Mouse (Mus musculus) CD8-positive naive resting alpha-beta T cell, adult 2 months (primary cell): Measurements from ENCODE around the gene P3h2.

Experiments
- DNase-seq, 2 experiments: peaks; one replicate each; pipeline ENCODE4 v3.0.0; 2022; ENCODE audit warnings: low read depth in 2 of 2, low spot score in 2 of 2

The P3h2 gene

DNA sequence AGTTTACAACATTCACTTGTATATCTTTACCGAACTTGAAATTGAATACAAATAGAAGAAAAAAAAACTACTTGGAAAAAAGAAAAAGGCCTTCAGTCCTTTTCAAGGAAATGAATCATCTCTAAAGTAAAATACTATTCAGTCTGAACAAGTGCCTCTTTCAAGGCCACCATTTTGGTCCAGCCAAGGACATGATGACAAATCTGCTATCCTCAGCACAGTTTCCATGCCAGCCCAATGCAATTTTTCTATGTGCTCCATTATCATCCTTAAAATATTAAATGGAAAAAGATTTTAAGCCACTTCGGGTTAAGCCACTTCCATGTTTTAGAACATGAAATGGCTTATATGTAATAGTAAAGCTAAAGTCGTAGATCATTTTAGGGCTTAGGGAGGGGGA lies 35.2 kb downstream of the P3h2 start:
- DNase-seq: no peak

DNA sequence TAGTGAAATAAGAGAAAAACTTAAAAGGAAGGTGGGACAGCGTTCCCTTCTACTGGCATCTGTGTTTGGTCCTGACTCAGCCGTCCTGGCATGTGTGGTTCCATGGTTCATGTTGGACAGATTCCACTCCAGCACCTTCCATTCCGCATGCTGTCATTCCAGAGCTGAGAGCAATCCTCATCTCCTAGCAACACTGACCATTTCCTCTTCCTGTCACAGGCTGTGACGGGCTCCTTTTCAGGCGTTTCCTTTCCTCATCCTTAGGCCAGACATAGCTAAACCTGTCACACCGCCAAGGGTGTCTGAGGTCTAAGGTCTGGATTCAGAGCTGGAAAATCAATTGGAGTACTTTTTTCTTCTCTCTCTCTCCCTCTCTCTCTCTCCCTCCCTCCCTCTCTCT lies 40.5 kb downstream of the P3h2 start:
- no peak for DNase-seq

DNA sequence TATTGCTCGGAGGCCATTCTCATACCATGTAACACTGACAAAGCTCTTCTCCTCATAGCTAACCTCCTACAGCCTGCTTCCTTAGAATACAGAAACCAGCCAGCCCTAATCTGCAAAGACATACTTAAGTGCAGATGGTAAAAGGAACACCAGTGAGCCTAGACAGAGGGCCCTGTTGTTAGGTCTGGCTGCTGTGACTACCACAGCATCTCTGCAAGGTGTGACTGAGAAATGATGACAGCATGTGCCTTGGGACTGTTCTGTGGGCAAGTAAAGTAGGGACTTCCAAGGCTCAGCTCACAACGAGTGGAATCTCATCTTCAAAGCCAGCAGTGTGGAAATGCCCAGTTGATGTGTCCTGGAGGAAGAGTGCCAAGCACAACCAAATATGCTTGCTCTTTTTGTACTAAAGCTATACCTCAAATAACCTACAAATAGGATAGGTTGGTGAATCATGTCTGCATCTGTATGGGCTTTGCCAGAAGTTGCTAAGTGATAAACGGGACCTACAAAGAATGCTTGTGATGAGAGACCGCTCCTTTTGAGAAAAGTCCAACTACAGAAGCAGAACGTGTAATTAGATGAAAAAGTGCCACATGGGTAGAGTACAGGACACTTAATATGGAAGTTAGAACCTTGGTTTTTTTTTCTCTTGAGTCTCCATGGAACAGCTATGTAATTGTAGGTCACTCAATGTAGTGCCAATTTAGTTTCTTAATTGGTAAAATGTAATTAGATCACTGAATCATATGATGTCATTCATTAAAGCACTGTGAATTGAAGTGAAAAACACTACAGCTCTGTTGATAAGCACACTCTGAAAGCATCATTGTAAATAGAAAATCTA lies 45.1 kb downstream of the P3h2 start:
- no peak for DNase-seq

DNA sequence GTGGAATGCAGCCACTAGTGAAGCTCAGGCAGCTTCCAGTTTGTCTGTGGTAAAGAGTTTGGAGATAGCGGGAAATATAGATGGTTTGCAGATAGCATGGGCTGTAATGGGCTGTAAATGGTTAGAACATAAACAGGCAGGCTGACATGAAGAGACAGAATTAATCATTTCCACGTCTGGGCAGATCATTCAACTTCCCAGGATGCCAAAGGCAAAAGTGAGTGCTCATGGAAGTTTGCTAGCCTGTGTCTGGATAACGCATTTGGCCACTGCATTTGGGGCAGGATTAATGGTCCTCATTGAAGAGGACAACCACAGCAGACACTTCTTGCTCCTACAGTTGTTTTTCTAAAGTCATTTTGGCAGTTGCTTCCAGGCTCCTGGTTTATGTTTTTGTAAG lies 52.0 kb downstream of the P3h2 start:
- DNase-seq: no peak

DNA sequence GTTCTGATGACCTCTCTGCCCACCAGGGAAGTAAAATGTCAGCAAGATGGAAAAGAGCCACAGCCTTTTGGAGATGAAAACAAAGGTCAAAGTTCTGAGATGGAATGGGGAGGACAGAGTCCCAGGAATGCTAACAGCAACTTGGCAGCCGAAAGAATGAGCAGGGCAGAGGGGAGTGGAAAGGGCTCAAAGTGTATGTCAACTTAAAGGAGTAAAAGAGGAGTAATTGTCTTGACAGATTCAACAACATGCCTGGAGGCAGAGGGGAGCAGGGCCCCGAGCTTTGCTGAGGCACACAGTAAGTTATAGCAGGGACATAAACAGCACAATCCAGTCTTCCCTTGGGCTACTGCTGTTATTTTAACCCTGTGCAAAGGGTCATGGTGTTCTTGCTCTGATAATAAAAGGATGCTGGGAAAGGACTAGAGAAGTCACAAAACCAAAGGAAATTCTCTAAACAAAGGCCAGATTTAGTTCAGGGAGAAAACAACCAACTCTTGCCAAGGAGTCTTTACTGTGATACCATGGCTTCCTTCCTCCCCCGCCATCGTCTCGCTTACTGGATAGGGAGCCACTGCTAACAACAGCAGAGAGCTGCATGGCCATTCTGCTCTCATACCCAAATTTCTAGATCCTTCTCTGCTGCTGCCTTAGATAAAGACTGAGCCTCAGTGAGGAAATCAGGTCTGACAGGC lies 56.0 kb downstream of the P3h2 start:
- DNase-seq: no peak

DNA sequence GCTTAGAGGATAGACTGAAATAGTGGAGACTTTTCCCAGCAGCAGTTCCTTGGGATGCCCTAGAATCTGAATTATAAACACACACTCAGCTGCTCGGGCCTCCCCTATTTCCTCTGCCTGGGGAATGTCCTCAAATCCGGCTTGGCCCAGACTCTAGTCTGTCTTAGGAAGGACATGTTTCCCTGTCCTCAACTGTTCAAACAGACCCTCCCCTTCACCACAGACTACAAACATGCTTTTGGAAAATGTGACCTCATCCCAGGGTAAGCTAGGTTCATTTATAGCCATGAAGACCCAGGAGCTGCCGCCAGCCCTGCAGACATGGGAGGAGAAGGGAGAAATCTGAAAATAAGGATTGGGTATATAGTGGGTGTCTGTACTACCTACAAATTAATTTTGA lies 57.7 kb downstream of the P3h2 start:
- DNase-seq: no peak

DNA sequence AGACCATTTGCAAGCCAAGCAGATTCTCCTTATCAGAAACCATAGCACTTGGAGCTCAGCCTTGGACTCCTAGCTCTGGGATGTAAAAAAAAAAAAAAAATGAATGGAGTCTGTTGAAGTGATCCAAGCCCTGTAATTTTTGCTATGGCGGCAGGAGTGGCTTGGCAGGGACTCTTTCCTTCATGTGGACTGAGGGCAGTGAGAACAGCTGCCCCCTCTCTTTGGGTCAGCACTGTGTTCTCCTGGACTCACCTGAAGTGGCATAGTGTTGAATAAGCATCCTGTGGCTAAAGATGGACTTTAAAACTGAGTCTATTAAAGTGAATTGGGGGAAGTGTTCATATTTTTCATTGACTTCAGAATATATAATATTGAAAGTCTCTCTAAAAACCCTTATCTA lies 58.2 kb downstream of the P3h2 start:
- no peak for DNase-seq

DNA sequence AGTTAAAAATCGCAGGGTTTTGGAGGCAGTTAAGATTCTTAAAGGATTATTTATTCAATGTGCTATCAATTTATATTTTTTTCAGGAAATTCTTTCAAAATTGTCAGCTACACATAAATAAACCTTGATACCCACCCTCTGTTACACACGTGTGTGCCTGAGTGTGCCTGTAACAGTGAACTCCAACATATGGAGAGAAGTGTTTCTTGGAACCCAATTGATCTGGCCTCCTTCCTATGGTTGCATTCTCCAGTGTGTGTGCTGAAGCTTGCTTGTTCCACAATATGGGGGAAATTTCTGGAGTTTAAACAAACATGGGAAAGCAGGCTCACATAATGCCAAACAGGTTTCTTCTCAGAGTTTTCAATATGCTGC lies 63.7 kb downstream of the P3h2 start:
- no peak for DNase-seq

DNA sequence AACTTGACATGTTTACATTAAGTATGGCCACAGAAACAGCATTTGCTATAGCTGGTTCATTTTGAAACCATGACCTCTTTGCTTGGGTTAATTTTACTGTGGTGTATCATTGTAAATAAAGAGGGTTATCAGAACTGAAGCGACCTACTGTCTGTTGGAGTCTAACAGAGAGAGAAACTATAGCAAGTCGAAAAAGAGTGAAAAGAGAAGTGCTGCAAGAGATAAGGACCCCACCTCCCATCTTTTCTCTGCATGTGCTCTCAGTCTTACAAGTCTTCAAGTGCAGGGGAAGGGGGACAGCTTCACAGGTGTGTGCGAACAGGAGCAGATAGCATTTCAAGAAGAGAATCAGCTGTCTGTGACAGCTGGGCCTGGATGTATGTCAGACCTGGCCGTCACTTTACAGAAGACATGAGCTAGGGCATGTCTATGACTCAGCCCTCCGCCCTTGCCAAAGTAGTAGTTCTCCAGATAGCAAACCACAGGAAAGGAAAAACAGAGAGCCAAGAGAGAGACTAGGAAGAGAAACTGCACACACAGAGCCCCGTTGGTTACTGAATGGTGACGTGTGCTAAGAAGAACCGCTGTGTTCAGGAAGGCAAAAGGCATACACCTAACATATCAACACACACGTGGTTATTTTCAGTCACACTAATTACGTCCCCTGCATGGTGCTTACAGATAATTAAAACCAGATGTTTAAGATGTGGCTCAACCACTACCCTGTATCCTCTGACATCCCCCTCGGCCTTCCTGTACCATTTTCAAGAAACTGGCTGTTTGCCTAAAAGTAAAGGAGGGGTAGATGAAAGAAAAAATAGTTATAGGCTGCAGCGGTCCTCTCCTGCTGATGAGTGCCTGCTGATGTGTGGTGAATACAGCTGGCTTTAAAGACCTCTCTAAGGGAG lies 64.3 kb downstream of the P3h2 start:
- DNase-seq: no peak

DNA sequence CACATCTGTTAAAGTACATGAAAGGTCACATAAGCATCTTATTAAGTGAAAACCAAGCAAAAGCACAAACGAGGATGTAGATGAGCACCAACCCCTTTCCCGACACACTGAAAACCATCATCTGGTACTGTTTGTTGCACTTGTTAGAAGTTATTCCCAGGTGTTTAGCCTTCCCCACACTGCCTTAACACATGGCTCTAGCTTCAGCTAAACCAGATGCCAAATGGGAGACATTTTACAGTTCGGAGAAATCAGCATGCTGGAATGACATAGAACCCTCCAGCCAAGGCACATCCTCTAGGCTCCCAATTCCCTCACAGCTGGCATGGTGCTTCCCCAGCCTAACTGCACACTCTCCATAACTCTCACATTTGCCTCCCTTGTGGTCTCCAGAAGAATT lies 66.3 kb downstream of the P3h2 start:
- DNase-seq: no peak

DNA sequence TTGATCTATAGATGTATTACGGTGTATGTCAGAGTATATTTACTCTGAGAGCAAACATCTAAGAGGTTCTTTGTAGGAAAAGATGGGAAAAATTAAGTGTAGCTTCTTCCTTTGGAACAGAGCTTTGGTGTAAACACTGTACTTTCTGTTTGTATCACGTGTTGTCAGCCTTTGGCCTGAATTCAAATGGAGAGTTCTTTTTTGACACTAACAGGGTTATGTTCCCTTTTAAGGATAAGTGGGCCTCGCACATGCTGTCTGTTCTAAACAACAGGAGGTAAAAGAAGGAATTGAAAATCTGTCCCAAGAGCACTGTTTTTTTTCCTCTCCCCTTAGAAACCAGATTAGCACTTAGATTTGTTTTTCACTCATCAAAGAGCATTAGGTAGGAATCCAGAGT lies 70.1 kb downstream of the P3h2 start:
- no peak for DNase-seq

DNA sequence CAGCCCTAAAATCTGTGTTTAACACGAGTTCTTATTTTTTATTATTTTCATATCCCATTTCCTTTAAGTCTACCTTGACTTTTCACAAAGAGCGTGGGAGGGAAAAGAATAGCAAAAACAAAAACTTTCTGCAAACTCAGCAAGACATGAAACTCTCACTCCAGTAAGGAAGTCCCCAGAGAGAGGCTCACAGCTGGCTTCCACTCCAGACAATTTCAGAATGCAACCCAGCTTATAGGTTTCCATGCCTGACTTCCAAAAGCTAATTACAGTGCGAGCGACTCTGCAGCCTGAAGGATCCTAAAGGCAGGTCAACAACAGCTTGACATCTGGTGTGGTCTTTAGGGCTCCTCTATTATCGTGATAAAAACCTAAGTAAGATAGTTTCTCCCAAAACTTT lies 70.5 kb downstream of the P3h2 start:
- DNase-seq: no peak

DNA sequence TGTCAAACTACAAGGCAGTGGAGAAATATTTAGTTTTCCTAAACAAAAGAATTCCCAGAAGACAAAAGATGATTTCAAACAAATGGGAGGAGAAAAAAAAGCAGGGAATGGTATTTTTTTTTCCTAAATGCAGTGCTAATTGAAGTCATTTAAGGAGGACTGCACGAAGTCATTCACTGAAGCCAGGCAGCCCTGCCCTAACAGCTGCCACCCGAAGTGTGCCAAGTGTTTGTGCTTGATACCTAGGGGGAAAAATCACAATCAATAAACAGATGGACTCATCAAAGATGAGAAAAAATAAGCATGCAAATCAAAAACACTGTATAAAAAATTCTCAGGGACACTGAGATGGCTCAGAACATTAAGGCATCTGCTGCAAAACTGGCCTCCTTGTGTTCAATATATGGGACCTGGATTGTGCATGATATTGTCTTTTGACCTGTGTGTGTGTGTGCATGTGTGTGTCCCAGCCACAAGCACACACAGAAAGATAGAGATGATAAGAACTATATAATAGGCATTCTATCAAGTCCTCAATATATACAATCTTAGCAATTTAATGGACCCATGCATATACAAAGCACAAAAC lies 76.1 kb downstream of the P3h2 start:
- DNase-seq: no peak

DNA sequence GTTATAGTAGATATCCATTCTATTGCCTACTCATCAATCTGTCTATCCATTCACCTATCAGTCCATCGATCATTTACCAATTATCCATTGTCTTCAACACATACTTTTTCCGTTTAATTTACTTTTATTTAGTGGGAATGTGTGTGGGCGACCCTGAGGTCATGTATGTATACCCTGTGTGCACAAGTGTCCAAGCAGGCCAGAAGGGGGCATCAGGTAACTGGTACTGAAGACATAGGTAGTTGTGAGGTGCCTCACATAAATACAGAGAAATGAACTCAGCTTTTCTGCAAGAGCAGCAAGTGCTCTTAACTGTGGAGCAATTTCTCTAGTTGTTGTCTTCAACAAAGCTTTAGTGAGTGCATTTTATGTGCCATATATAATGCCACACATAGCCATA lies 79.2 kb downstream of the P3h2 start:
- no peak for DNase-seq

DNA sequence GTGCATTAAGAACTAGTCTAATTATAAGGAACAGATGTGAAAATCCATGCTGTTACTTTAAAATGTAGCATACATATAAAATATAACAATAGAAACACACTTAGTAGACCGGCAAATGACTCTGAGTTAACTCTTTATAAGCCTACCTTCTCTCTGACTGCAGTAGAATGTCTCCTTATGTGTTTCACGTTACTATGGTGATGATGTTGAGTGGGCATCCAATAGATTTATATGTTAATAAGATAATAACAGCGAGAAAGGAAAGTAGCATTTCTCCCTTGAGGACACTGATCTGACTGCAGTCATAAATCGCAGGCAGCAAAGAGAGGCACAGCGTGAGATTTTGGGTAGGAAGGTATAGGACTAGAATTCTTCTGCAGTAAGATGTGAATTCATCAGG lies 81.0 kb downstream of the P3h2 start:
- no peak for DNase-seq

DNA sequence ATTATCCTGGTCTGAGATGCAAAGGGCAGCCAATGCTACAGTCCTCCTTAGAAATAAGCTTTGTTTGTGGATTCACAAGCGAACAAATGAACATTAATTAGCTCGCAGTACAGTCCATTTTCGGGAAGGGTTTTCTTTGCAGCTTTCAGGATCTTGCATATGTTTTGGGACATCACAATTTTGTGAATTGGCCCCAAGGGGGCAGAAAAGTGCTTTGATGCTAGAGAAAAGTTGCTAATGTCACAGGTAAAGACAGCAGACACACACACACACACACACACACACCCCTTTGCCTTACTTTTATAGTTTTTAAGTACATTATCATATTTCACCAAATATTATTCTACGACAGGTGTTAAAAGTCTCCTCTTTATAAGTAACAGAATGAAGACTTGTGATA lies 82.2 kb downstream of the P3h2 start:
- DNase-seq: no peak

DNA sequence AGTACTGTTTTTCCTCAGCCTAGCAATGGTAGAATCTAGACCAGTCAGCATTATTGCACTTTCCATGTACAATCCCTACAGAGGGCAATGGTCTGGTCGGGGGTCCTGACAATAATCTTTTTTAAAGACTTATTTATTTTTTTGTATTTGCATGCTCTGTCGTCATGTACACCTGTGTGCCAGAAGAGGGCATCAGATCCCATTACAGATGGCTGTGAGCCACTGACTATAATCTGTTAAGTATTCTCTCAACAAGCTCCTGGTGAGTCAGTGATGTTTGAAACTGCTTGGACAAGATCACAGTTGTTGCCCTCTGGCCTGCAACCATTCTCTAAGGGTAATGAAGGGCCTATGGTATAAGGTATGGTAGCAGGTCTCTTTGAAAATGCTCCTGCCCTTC lies 83.8 kb downstream of the P3h2 start:
- no peak for DNase-seq

DNA sequence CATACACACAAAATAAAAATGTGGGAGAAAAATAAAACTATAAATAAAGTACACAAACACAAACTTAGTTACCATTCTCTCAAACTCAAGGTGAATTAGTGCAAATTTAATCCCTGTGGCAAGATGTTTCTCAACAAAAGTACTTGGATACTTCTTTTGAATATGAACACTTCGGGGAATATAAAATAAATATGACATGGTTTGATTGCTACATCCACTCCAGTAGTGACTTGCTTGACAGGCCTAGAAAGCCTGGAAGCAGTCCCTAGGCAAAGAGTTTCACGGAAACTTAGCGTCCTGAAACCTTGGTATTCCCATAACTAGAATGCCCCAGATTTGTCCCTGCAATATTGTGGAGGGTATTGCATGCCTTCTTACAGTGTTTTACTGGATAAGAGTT lies 99.8 kb downstream of the P3h2 start:
- no peak for DNase-seq

DNA sequence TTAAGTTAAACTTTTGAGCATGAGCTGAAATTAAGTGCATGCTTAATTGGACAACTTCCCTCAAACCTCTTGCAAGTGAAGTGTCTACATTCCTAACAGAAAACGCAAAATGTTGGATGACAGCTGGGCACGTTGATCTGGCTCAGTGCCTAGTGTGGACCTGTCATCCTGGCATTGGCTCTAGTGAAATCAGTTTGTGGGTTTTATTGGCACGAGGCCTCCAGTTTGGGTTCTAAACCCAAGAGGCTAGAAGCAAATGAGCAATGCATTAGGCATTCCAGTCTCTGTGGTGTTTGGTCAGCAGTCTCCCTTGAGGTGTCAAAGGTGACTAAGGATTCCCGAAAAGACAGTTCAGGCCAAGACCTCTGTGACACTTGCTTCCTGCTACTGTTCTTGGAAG lies 102.3 kb downstream of the P3h2 start:
- no peak for DNase-seq

DNA sequence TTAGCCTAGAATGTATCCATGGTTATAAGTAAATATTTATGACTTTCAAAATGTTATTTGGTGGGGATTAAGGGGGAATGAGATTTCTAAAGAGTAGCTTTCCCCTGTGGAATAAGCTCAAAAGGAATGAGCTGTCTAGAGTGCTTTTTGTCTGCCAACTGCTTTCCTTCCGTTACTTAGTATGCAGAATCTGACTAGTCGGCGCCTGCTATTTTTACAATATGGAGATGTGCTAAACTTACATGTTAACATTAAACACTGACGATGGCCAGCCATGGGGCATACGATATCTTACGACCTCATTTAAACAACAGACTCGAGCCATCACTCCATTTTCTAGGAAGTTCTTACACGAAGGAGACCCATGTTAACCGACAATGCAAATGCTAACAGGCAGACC lies 102.7 kb downstream of the P3h2 start:
- DNase-seq: no peak

DNA sequence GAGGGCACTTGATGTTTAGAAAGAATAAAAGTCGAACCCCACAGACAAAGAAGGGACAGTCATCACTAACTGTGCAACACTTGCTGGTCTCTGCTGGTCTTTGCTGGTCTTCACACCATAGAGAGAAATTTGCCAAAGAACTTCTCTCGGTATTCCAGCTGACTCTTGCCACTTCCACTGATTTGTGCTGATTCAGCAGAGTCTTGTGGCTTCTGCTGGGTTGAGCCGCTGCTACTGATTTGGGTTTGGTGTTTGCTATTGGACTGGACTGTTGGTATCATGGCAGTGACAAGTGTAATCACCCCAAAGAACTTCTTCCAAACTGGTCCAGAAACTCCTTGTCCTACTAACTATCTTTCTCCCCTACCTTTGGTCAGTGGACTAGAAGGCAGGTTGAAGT lies 111.0 kb downstream of the P3h2 start:
- DNase-seq: no peak

DNA sequence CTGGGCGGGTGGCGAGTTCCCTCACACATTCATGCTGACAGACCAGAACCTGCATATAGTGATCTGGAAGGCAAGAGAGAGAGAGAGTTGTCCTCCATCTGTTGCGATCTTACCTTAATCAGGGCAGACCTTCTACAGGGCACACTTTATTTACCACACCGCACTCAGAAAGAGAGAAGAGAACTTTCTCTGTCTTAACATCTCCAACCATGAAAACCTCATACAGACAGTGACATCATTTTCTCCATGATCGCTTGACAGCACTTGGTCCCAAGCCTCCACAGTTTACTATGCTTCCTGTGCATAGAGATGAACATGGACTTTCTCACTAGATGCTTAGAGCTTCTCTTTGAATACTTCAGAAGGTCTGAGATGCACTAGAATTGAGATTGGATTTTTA lies 118.4 kb downstream of the P3h2 start:
- no peak for DNase-seq
